Mouse (Mus musculus) frontal cortex, adult 2 months (tissue): Measurements from ENCODE around the gene Olfr1051. TPM values are rescaled to one million over a fixed set of nuclear protein-coding genes. Genes with fewer than 3 reads are reported as not detected.
"Not testable (repeated sequence)": the region's sequence is repeated elsewhere in the genome, so short reads cannot be mapped to it uniquely, and the experiment has no call there.

Experiments used
- DNase-seq, 2 experiments: peaks; one replicate each; pipeline ENCODE4 v3.0.0; 2022; ENCODE audit warnings: low spot score in 1 of 2; ENCODE audit errors: extremely low spot score in 1 of 2
- polyA plus RNA-seq: library from polyadenylated mRNA; depleted of rRNA; stranded (reverse); fragments of >200 nt; gene quantifications from 2 replicates; pipeline ENCODE4 v1.2.3, GENCODE M21; 2012; rRNA removed

Gene Olfr1051
- polyA plus RNA-seq = not detected in 2 replicates

DNA sequence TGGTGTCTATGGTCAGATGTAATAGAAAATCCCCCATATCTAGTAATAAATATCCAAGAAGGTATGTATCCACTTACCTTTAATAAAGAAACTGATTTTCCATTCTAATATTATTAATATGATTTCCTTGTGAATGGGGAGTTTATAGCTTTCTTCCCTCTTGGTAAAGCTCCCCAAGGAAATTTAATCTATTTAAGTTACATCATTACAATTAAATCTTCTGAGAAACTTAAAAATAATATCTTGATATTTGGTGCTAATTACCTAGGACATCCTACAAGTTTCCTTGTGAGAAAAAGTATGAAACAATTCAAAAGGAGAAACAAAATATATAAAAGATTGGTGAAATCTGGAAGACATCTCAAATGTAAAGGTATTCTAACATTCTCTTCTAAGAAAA, at the start of gene Olfr1051:
TSS of gene Olfr1051 (minus strand) at position 101 of the 400 bp plus-strand sequence.
- not testable (repeated sequence) for DNase-seq

- no peak for DNase-seq
Observed at GRCm38 (mm10) chr2:86315184-86315583, 36.3 kb upstream of the Olfr1051 start, which contains the start of gene Olfr1053. TSS of gene Olfr1053 (minus strand) at chr2:86315284.

GRCm38 (mm10) chr2:86292155-86292554, 13.3 kb upstream of the Olfr1051 start, which contains the start of gene Olfr1052:
TSS of gene Olfr1052 (plus strand) at chr2:86292455.
- no peak for DNase-seq

- DNase-seq = not testable (repeated sequence)
Observed at GRCm38 (mm10) chr2:86258228-86258627, 20.7 kb downstream of the Olfr1051 start, which contains the start of gene Olfr1049. TSS of gene Olfr1049 (minus strand) at chr2:86258328.

GRCm38 (mm10) chr2:86240189-86240588, 38.7 kb downstream of the Olfr1051 start, which contains the start of gene Olfr1048:
TSS of gene Olfr1048 (minus strand) at chr2:86240289.
- DNase-seq = no peak

DNA sequence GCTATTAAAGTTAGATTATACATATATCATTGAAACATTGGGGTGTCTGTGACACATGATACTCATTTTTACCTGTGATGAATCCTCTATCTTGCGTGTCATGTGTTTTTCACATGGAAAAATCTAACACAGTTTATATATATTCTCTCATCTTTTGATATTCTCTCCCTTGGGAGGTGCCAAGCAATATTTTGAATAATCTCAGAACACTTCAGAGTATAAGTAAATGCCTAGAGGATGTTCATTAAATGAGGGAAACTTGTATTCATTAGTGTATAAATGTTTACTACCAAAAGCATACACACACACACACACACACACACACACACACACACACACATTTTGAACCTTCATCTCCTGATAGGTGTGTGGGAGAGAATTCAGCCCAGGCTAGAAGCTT, 47.6 kb downstream of the Olfr1051 start, which contains the start of gene Olfr1047:
TSS of gene Olfr1047 (minus strand) at position 101 of the 400 bp plus-strand sequence.
- no peak for DNase-seq

Other genes with a start within 250 kb of the Olfr1051 start
- gene Olfr1034, start 233.2 kb downstream of the Olfr1051 start, polyA plus RNA-seq = 0.02 TPM in 1 of 2 replicates, not detected in the other
- not detected in 2 replicates for gene Olfr1036, start 205.1 kb downstream of the Olfr1051 start, polyA plus RNA-seq
- gene Olfr1037, start 191.7 kb downstream of the Olfr1051 start, polyA plus RNA-seq = not detected in 2 replicates
- not detected in 2 replicates for gene Olfr1039, start 143.2 kb downstream of the Olfr1051 start, polyA plus RNA-seq
- gene Olfr1040, start 132.4 kb downstream of the Olfr1051 start, polyA plus RNA-seq = not detected in 2 replicates
- not detected in 2 replicates for gene Olfr1042, start 117.2 kb downstream of the Olfr1051 start, polyA plus RNA-seq
- not detected in 2 replicates for gene Olfr1043, start 111.6 kb downstream of the Olfr1051 start, polyA plus RNA-seq
- gene Olfr1044, start 101.3 kb downstream of the Olfr1051 start, polyA plus RNA-seq = not detected in 2 replicates
- gene Olfr52, start 93.4 kb downstream of the Olfr1051 start, polyA plus RNA-seq = 0.10 TPM in 1 of 2 replicates, not detected in the other
- gene Olfr1045, start 76.1 kb downstream of the Olfr1051 start, polyA plus RNA-seq = 0.04 and 0.12 TPM in 2 replicates
- gene Olfr1046, start 59.8 kb downstream of the Olfr1051 start, polyA plus RNA-seq = not detected in 2 replicates
- gene Olfr1047, start 47.7 kb downstream of the Olfr1051 start, polyA plus RNA-seq = not detected in 2 replicates
- 0.02 TPM in 1 of 2 replicates, not detected in the other for gene Olfr1048, start 38.8 kb downstream of the Olfr1051 start, polyA plus RNA-seq
- gene Olfr1049, start 20.8 kb downstream of the Olfr1051 start, polyA plus RNA-seq = not detected in 2 replicates
- gene Olfr1052, start 13.4 kb upstream of the Olfr1051 start, polyA plus RNA-seq = 0.11 TPM in 1 of 2 replicates, not detected in the other
- not detected in 2 replicates for gene Olfr1053, start 36.2 kb upstream of the Olfr1051 start, polyA plus RNA-seq
- gene Olfr1054, start 56.3 kb upstream of the Olfr1051 start, polyA plus RNA-seq = 0.06 TPM in 1 of 2 replicates, not detected in the other
- gene Olfr1055, start 71.2 kb upstream of the Olfr1051 start, polyA plus RNA-seq = 0.11 TPM in 1 of 2 replicates, not detected in the other
- gene Olfr1056, start 83.4 kb upstream of the Olfr1051 start, polyA plus RNA-seq = not detected in 2 replicates
- gene Olfr1057, start 99.3 kb upstream of the Olfr1051 start, polyA plus RNA-seq = not detected in 2 replicates
- gene Olfr1058, start 109.5 kb upstream of the Olfr1051 start, polyA plus RNA-seq = not detected in 2 replicates
- not detected in 2 replicates for gene Olfr1061, start 135.0 kb upstream of the Olfr1051 start, polyA plus RNA-seq
- gene Olfr1062, start 147.7 kb upstream of the Olfr1051 start, polyA plus RNA-seq = not detected in 2 replicates
- 0.06 TPM in 1 of 2 replicates, not detected in the other for gene Olfr1065, start 171.5 kb upstream of the Olfr1051 start, polyA plus RNA-seq
- gene Olfr1066, start 177.2 kb upstream of the Olfr1051 start, polyA plus RNA-seq = not detected in 2 replicates
- gene Olfr228, start 208.3 kb upstream of the Olfr1051 start, polyA plus RNA-seq = not detected in 2 replicates
- not detected in 2 replicates for gene Olfr1076, start 229.4 kb upstream of the Olfr1051 start, polyA plus RNA-seq